Mouse (Mus musculus) stomach, embryonic 15.5 days (tissue): Measurements from ENCODE around the gene Spata5. TPM values are rescaled to one million over a fixed set of nuclear protein-coding genes. Genes with fewer than 3 reads are reported as not detected.

ENCODE experiments used
- ATAC-seq: fragments of 200-750 bp; cut with Nextera tagmentation; 2 replicates; pipeline ENCODE4 v1.8.0; 2017; ENCODE audit warnings: low read depth, moderate number of reproducible peaks, moderate TSS enrichment; ENCODE audit not compliant: insufficient read depth, low FRiP score
- H3K27ac ChIP-seq: fragments of 300-500 bp; sonication (generic); 2 replicates; pipeline ENCODE4 v1.5.1; 2015; ENCODE audit warnings: mild to moderate bottlenecking, inconsistent platforms
- H3K27me3 ChIP-seq: fragments of 300-500 bp; sonication (generic); replicated peaks from 2 replicates; pipeline ENCODE4 v1.6.1; 2015; ENCODE audit warnings: inconsistent platforms
- H3K36me3 ChIP-seq: fragments of 300-500 bp; sonication (generic); 2 replicates; pipeline ENCODE4 v1.6.1; 2015; ENCODE audit warnings: inconsistent platforms
- H3K4me1 ChIP-seq: fragments of 300-500 bp; sonication (generic); 2 replicates; pipeline ENCODE4 v1.6.1; 2015; ENCODE audit warnings: inconsistent platforms
- H3K4me2 ChIP-seq: fragments of 300-500 bp; sonication (generic); 2 replicates; pipeline ENCODE4 v1.6.1; 2015; ENCODE audit warnings: mild to moderate bottlenecking, inconsistent platforms
- H3K4me3 ChIP-seq: fragments of 300-500 bp; sonication (generic); replicated peaks from 2 replicates; pipeline ENCODE4 v1.5.1; 2015; ENCODE audit warnings: inconsistent platforms
- H3K9ac ChIP-seq: fragments of 300-500 bp; sonication (generic); 2 replicates; pipeline ENCODE4 v1.6.1; 2015; ENCODE audit warnings: inconsistent platforms
- H3K9me3 ChIP-seq: fragments of 300-500 bp; sonication (generic); 2 replicates; pipeline ENCODE4 v1.6.1; 2016; ENCODE audit warnings: inconsistent platforms
- WGBS: fragments of 180-500 bp; shearing (Covaris S2); methylation state at CpG from one replicate; pipeline ENCODE4 v1.1.7; 2015; 5-methylcytosine and 5-hydroxymethylcytosine counted together
- polyA plus RNA-seq: library from polyadenylated mRNA; unstranded; fragments of >200 nt; fragmentation: Nextera tagmentation; extraction: Ambion mirVana; gene quantifications from 2 replicates; pipeline ENCODE4 v1.2.1, GENCODE M21; 2015

Spata5 gene
- polyA plus RNA-seq, 1 experiment from 2014 or later = 28.7 TPM

- no peak overlapping the region for H3K27ac ChIP-seq
- no peak overlapping the region for H3K4me3 ChIP-seq
- no peaks in the 10 kb centered on the region for H3K9me3 ChIP-seq
- 82% methylated on average over 3 of the region's 3 CpGs for WGBS
- no peak for ATAC-seq
- H3K4me2 ChIP-seq = no peak overlapping the region
- H3K9ac ChIP-seq = no peak overlapping the region
- H3K27me3 ChIP-seq = no peaks in the 10 kb centered on the region
- H3K36me3 ChIP-seq = no peaks in the 10 kb centered on the region
- H3K4me1 ChIP-seq = peaks cover 10% of the 10 kb centered on the region
Observed at GRCm38 (mm10) chr3:37561466-37561865, 141.8 kb downstream of the Spata5 start.

GRCm38 (mm10) chr3:37566097-37566496 lies 146.4 kb downstream of the Spata5 start:
- H3K9ac ChIP-seq = no peak overlapping the region
- no peak overlapping the region for H3K4me2 ChIP-seq
- no peak for ATAC-seq
- H3K9me3 ChIP-seq = no peaks in the 10 kb centered on the region
- H3K27ac ChIP-seq = no peak overlapping the region
- 0 out of 2 replicates have a peak, but pooled peaks cover 5% of the 10 kb centered on the region for H3K4me1 ChIP-seq
- H3K27me3 ChIP-seq = no peaks in the 10 kb centered on the region
- no peaks in the 10 kb centered on the region for H3K36me3 ChIP-seq
- 85% methylated on average over 6 of the region's 6 CpGs for WGBS
- no peak overlapping the region for H3K4me3 ChIP-seq

- no peak for ATAC-seq
- Histone ChIP-seq H3K9ac (no peak overlapping the region), H3K9me3 (no peaks in the 10 kb centered on the region), H3K4me2 (no peak overlapping the region), H3K27ac (no peak overlapping the region), H3K27me3 (no peaks in the 10 kb centered on the region), H3K4me3 (no peak overlapping the region), H3K36me3 (no peaks in the 10 kb centered on the region), H3K4me1 (0 out of 2 replicates have a peak, but pooled peaks cover 5% of the 10 kb centered on the region)
- 93% methylated on average over 1 of the region's 1 CpGs for WGBS
Observed at GRCm38 (mm10) chr3:37567505-37567904, 147.8 kb downstream of the Spata5 start.

GRCm38 (mm10) chr3:37568780-37569179 lies 149.1 kb downstream of the Spata5 start:
- ATAC-seq = no peak
- Histone ChIP-seq H3K9ac (no peak overlapping the region), H3K9me3 (no peaks in the 10 kb centered on the region), H3K36me3 (no peaks in the 10 kb centered on the region), H3K4me3 (no peak overlapping the region), H3K27ac (no peak overlapping the region), H3K4me1 (0 out of 2 replicates have a peak, but pooled peaks cover 5% of the 10 kb centered on the region), H3K4me2 (no peak overlapping the region), H3K27me3 (no peaks in the 10 kb centered on the region)
- 80% methylated on average over 1 of the region's 1 CpGs for WGBS

GRCm38 (mm10) chr3:37569661-37570566 lies 150.2 kb downstream of the Spata5 start:
- H3K4me2 ChIP-seq = no peak overlapping the region
- H3K9me3 ChIP-seq = no peaks in the 10 kb centered on the region
- 0 out of 2 replicates have a peak, but pooled peaks cover 5% of the 10 kb centered on the region for H3K4me1 ChIP-seq
- H3K4me3 ChIP-seq = no peak overlapping the region
- H3K27ac ChIP-seq = no peak overlapping the region
- H3K36me3 ChIP-seq = no peaks in the 10 kb centered on the region
- H3K27me3 ChIP-seq = no peaks in the 10 kb centered on the region
- no peak overlapping the region for H3K9ac ChIP-seq
- no peak for ATAC-seq
- 53% methylated on average over 22 of the region's 22 CpGs for WGBS

- H3K4me2 ChIP-seq = no peak overlapping the region
- WGBS = 58% methylated on average over 4 of the region's 4 CpGs
- H3K27me3 ChIP-seq = no peaks in the 10 kb centered on the region
- no peak for ATAC-seq
- H3K27ac ChIP-seq = no peak overlapping the region
- no peak overlapping the region for H3K4me3 ChIP-seq
- no peaks in the 10 kb centered on the region for H3K36me3 ChIP-seq
- H3K4me1 ChIP-seq = 0 out of 2 replicates have a peak, but pooled peaks cover 5% of the 10 kb centered on the region
- no peak overlapping the region for H3K9ac ChIP-seq
- no peaks in the 10 kb centered on the region for H3K9me3 ChIP-seq
Observed at GRCm38 (mm10) chr3:37571633-37572032, 151.9 kb downstream of the Spata5 start.

- no peak overlapping the region for H3K27ac ChIP-seq
- H3K9me3 ChIP-seq = no peaks in the 10 kb centered on the region
- H3K4me3 ChIP-seq = no peak overlapping the region
- no peaks in the 10 kb centered on the region for H3K36me3 ChIP-seq
- H3K4me2 ChIP-seq = no peak overlapping the region
- no peak for ATAC-seq
- H3K27me3 ChIP-seq = no peaks in the 10 kb centered on the region
- no peak overlapping the region for H3K9ac ChIP-seq
- 0 out of 2 replicates have a peak, but pooled peaks cover 5% of the 10 kb centered on the region for H3K4me1 ChIP-seq
- WGBS = 88% methylated on average over 6 of the region's 6 CpGs
Observed at GRCm38 (mm10) chr3:37572066-37572465, 152.4 kb downstream of the Spata5 start.

GRCm38 (mm10) chr3:37576840-37577239 lies 157.1 kb downstream of the Spata5 start:
- 88% methylated on average over 6 of the region's 6 CpGs for WGBS
- Histone ChIP-seq H3K9me3 (no peaks in the 10 kb centered on the region), H3K4me2 (no peak overlapping the region), H3K27ac (no peak overlapping the region), H3K4me1 (no peaks in the 10 kb centered on the region), H3K36me3 (no peaks in the 10 kb centered on the region), H3K4me3 (no peak overlapping the region), H3K27me3 (no peaks in the 10 kb centered on the region), H3K9ac (no peak overlapping the region)
- no peak; the same call in 1 of the 2 replicates for ATAC-seq

- no peaks in the 10 kb centered on the region for H3K9me3 ChIP-seq
- H3K27me3 ChIP-seq = no peaks in the 10 kb centered on the region
- WGBS = 84% methylated on average over 3 of the region's 3 CpGs
- H3K27ac ChIP-seq = no peak overlapping the region
- H3K9ac ChIP-seq = no peak overlapping the region
- H3K4me3 ChIP-seq = no peak overlapping the region
- H3K4me1 ChIP-seq = no peaks in the 10 kb centered on the region
- ATAC-seq = no peak
- H3K4me2 ChIP-seq = no peak overlapping the region
- no peaks in the 10 kb centered on the region for H3K36me3 ChIP-seq
Observed at GRCm38 (mm10) chr3:37577706-37578105, 158.0 kb downstream of the Spata5 start.

- WGBS = 58% methylated on average over 5 of the region's 5 CpGs
- no peak for ATAC-seq
- Histone ChIP-seq H3K27ac (no peak overlapping the region), H3K4me3 (no peak overlapping the region), H3K36me3 (no peaks in the 10 kb centered on the region), H3K9ac (no peak overlapping the region), H3K4me1 (peaks cover 12% of the 10 kb centered on the region; the same call in 1 of the 2 replicates), H3K4me2 (no peak overlapping the region), H3K9me3 (no peaks in the 10 kb centered on the region), H3K27me3 (no peaks in the 10 kb centered on the region)
Observed at GRCm38 (mm10) chr3:37584576-37584975, 164.9 kb downstream of the Spata5 start.

- Histone ChIP-seq H3K27ac (peak overlapping the region; percentile 85), H3K4me2 (peak overlapping the region; percentile 47), H3K36me3 (no peaks in the 10 kb centered on the region), H3K4me1 (peaks cover 12% of the 10 kb centered on the region; the same call in 1 of the 2 replicates), H3K9ac (no peak overlapping the region), H3K4me3 (peak overlapping the region; percentile 11; the same call in 1 of the 2 replicates), H3K9me3 (no peaks in the 10 kb centered on the region), H3K27me3 (no peaks in the 10 kb centered on the region)
- WGBS = 15% methylated on average over 15 of the region's 15 CpGs
- ATAC-seq = no peak
Observed at GRCm38 (mm10) chr3:37585967-37586730, 166.5 kb downstream of the Spata5 start.
